Mouse (Mus musculus) testis, adult 2 months (tissue): ENCODE results near the gene Strn.

Experiments
- CTCF ChIP-seq: fragments of 200-500 bp; IDR thresholded peaks from 2 replicates; pipeline ENCODE4 v1.5.1; 2012; ENCODE audit warnings: low read depth, mild to moderate bottlenecking, inconsistent platforms, low read length, moderate library complexity; ENCODE audit not compliant: control insufficient read depth, insufficient read depth, insufficient replicate concordance
- POLR2A ChIP-seq: fragments of 200-500 bp; IDR thresholded peaks from 2 replicates; pipeline ENCODE4 v1.6.1; 2012; ENCODE audit warnings: low read depth, mild to moderate bottlenecking, inconsistent platforms, low read length, moderate library complexity; ENCODE audit not compliant: control insufficient read depth

DNA sequence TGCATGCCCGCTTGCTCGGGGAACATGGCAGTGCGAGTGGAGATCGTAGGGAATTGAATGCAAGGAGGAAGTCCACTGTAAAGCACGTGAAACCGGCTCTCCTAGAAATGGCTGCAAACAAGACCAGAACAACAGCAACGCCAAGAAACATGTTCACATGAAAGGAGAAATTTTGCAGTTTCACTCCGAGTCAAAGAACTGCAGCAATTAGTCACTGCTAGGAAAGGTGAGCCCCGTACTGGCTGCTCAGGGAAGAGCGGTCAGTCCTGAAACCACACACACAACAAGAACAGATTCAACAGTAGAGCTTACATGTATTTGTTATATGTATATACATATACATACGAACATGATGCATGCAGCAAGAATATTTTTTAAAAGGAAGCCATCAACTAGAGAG is 57.5 kb downstream of the Strn start:
- no peak for TF ChIP-seq POLR2A
- no peak for TF ChIP-seq CTCF
